ENCODE assay signal across 1 mouse cellular context in the genomic region with DNA sequence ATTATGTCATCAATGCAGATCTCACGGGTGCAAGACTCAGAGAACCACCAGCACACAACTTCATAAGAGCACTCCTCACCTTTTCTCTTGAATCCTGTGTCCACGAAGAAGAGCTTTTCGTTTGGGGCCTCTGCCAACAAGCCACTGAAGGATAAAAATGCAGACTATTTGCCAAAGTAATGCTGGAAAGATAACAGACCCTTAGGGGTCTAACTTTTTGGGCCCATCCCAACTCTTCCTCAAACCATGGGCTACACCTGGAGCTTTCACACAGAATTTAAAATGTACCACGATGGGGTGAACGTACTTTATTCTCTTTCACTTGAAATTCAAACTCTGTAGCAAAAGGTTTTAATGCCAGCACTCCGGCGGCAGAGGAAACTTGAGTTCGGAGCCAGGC.
TF ChIP-seq lines count a peak whose summit lies in the region.

No protein-coding gene starts in this region.

TF ChIP-seq in CH12.LX, 34 proteins besides CTCF, POLR2A, EP300 and RAD21 (continued from another document):
- no peak for TF ChIP-seq CHD1 (IDR thresholded peaks at IDR 0.05; ENCODE audit: low read depth, low read length)
- no peak for TF ChIP-seq UBTF (IDR thresholded peaks at IDR 0.05; ENCODE audit: low read depth, low read length)
TF ChIP-seq in CH12.LX: peak in this region for 0.
